Mouse (Mus musculus): ENCODE measurements around the gene Slc9b1. TPM values are rescaled to one million over a fixed set of nuclear protein-coding genes. Genes with fewer than 3 reads are reported as not detected.
A peak's percentile ranks its signal among the peaks of the same experiment; 100 is the strongest.

Slc9b1 gene
- polyA plus RNA-seq, 1 experiment, result 0.21 TPM

GRCm38 (mm10) chr3:135422232-135422855 is 74.5 kb downstream of the Slc9b1 start:
- DNase-seq, result no peak
- no peak for TF ChIP-seq CTCF (IDR thresholded peaks at IDR 0.05; ENCODE audit: insufficient read depth, low read length)
- WGBS, result 10% methylated on average over 8 of the region's 8 CpGs

GRCm38 (mm10) chr3:135422856-135423607 is 75.2 kb downstream of the Slc9b1 start:
- DNase-seq, result peak; percentile 90
- WGBS, result under 1% methylated on average over 103 of the region's 103 CpGs
- Histone ChIP-seq H3K4me1 (ENCODE audit: control insufficient read depth, insufficient read depth, low read length) (peaks cover 3% of the 10 kb centered on the region; the same call in 1 of the 2 replicates), H3K4me3 (replicated peaks; ENCODE audit: extremely low read depth, low read depth, low read length) (peak overlapping the region; percentile 94)
- TF ChIP-seq CTCF (IDR thresholded peaks at IDR 0.05; ENCODE audit: insufficient read depth, low read length) (no peak), POLR2A (IDR thresholded peaks at IDR 0.05; ENCODE audit: borderline replicate concordance, extremely low read depth, low read depth, low read length) (peak; percentile 93; the same call in 1 of the 2 replicates)

More at GRCm38 (mm10) chr3:135422232-135422855, 74.5 kb downstream of the Slc9b1 start:
- peaks cover 3% of the 10 kb centered on the region; the same call in 1 of the 2 replicates for H3K4me1 ChIP-seq (ENCODE audit: control insufficient read depth, insufficient read depth, low read length)
- H3K4me3 ChIP-seq (replicated peaks; ENCODE audit: extremely low read depth, low read depth, low read length), result peak overlapping the region; percentile 94

- TF ChIP-seq CTCF (IDR thresholded peaks at IDR 0.05; ENCODE audit: insufficient read depth, low read length), result no peak
- no peak for TF ChIP-seq POLR2A (IDR thresholded peaks at IDR 0.05; ENCODE audit: borderline replicate concordance, extremely low read depth, low read depth, low read length)
- WGBS, result under 1% methylated on average over 8 of the region's 8 CpGs
Observed at GRCm38 (mm10) chr3:135423608-135424212, 75.9 kb downstream of the Slc9b1 start, which contains the start of gene Cisd2. Gene Cisd2 (minus strand): TSS chr3:135423925.

GRCm38 (mm10) chr3:135436901-135437616 is 89.2 kb downstream of the Slc9b1 start:
- TF ChIP-seq POLR2A (IDR thresholded peaks at IDR 0.05; ENCODE audit: borderline replicate concordance, extremely low read depth, low read depth, low read length), result no peak
- TF ChIP-seq CTCF (IDR thresholded peaks at IDR 0.05; ENCODE audit: insufficient read depth, low read length), result no peak
- H3K4me1 ChIP-seq (ENCODE audit: control insufficient read depth, insufficient read depth, low read length), result peaks cover 3% of the 10 kb centered on the region; the same call in 1 of the 2 replicates
- H3K4me3 ChIP-seq (replicated peaks; ENCODE audit: extremely low read depth, low read depth, low read length), result no peak overlapping the region
- WGBS, result 56% methylated on average over 14 of the region's 14 CpGs
- DNase-seq, result no peak

More at GRCm38 (mm10) chr3:135423608-135424212, 75.9 kb downstream of the Slc9b1 start, which contains the start of gene Cisd2:
- DNase-seq, result peak; percentile 15
- H3K4me1 ChIP-seq (ENCODE audit: control insufficient read depth, insufficient read depth, low read length), result peaks cover 3% of the 10 kb centered on the region; the same call in 1 of the 2 replicates
- H3K4me3 ChIP-seq (replicated peaks; ENCODE audit: extremely low read depth, low read depth, low read length), result peak within 1 kb of the TSS; percentile 94

- H3K4me1 ChIP-seq (ENCODE audit: control insufficient read depth, insufficient read depth, low read length), result peaks cover 3% of the 10 kb centered on the region; the same call in 1 of the 2 replicates
- DNase-seq, result peak; percentile 99
- WGBS, result under 1% methylated on average over 56 of the region's 56 CpGs
- TF ChIP-seq POLR2A (IDR thresholded peaks at IDR 0.05; ENCODE audit: borderline replicate concordance, extremely low read depth, low read depth, low read length), result peak; percentile 58; the same call in 1 of the 2 replicates
- no peak for TF ChIP-seq CTCF (IDR thresholded peaks at IDR 0.05; ENCODE audit: insufficient read depth, low read length)
- peak within 1 kb of the TSS; percentile 98 for H3K4me3 ChIP-seq (replicated peaks; ENCODE audit: extremely low read depth, low read depth, low read length)
Observed at GRCm38 (mm10) chr3:135437758-135438495, 90.1 kb downstream of the Slc9b1 start, which contains the start of gene Ube2d3. Gene Ube2d3 (plus strand): TSS chr3:135438149.

GRCm38 (mm10) chr3:135438531-135438912 is 90.7 kb downstream of the Slc9b1 start:
- under 1% methylated on average over 50 of the region's 50 CpGs for WGBS
- TF ChIP-seq CTCF (IDR thresholded peaks at IDR 0.05; ENCODE audit: insufficient read depth, low read length) (no peak), POLR2A (IDR thresholded peaks at IDR 0.05; ENCODE audit: borderline replicate concordance, extremely low read depth, low read depth, low read length) (peak; percentile 80; the same call in 1 of the 2 replicates)
- peak; percentile 97 for DNase-seq
- H3K4me3 ChIP-seq (replicated peaks; ENCODE audit: extremely low read depth, low read depth, low read length), result peak overlapping the region; percentile 98
- peaks cover 7% of the 10 kb centered on the region for H3K4me1 ChIP-seq (ENCODE audit: control insufficient read depth, insufficient read depth, low read length)

GRCm38 (mm10) chr3:135438913-135439531 is 91.2 kb downstream of the Slc9b1 start:
- under 1% methylated on average over 69 of the region's 76 CpGs for WGBS
- peak overlapping the region; percentile 98 for H3K4me3 ChIP-seq (replicated peaks; ENCODE audit: extremely low read depth, low read depth, low read length)
- TF ChIP-seq POLR2A (IDR thresholded peaks at IDR 0.05; ENCODE audit: borderline replicate concordance, extremely low read depth, low read depth, low read length) (peak; percentile 63; the same call in 1 of the 2 replicates), CTCF (IDR thresholded peaks at IDR 0.05; ENCODE audit: insufficient read depth, low read length) (no peak)
- peaks cover 9% of the 10 kb centered on the region for H3K4me1 ChIP-seq (ENCODE audit: control insufficient read depth, insufficient read depth, low read length)
- DNase-seq, result peak; percentile 87

- WGBS, result under 1% methylated on average over 15 of the region's 15 CpGs
- peak overlapping the region; percentile 98 for H3K4me3 ChIP-seq (replicated peaks; ENCODE audit: extremely low read depth, low read depth, low read length)
- DNase-seq, result no peak
- peaks cover 11% of the 10 kb centered on the region for H3K4me1 ChIP-seq (ENCODE audit: control insufficient read depth, insufficient read depth, low read length)
- no peak for TF ChIP-seq CTCF (IDR thresholded peaks at IDR 0.05; ENCODE audit: insufficient read depth, low read length)
- TF ChIP-seq POLR2A (IDR thresholded peaks at IDR 0.05; ENCODE audit: borderline replicate concordance, extremely low read depth, low read depth, low read length), result no peak
Observed at GRCm38 (mm10) chr3:135439651-135440050, 91.8 kb downstream of the Slc9b1 start.
